Mouse (Mus musculus): ENCODE data around the gene Dlg5. TPM values are rescaled to one million over a fixed set of nuclear protein-coding genes. Genes with fewer than 3 reads are reported as not detected.
A peak's percentile ranks its signal among the peaks of the same experiment; 100 is the strongest.

The Dlg5 gene
- polyA plus RNA-seq, 1 experiment: not detected

GRCm38 (mm10) chr14:24176609-24177008 is 69.1 kb downstream of the Dlg5 start:
- Histone ChIP-seq H3K9me3 (peaks cover 19% of the 10 kb centered on the region), H3K4me1 (no peaks in the 10 kb centered on the region), H3K27me3 (replicated peaks) (no peaks in the 10 kb centered on the region), H3K36me3 (replicated peaks; ENCODE audit: low read length) (no peaks in the 10 kb centered on the region), H3K4me3 (replicated peaks) (no peak overlapping the region)
- TF ChIP-seq FLI1 (IDR thresholded peaks at IDR 0.05; ENCODE audit: low read length) (no peak), GATA1 (IDR thresholded peaks at IDR 0.05; ENCODE audit: borderline replicate concordance, low read length) (no peak)

- TF ChIP-seq GATA1 (IDR thresholded peaks at IDR 0.05; ENCODE audit: borderline replicate concordance, low read length) (no peak), FLI1 (IDR thresholded peaks at IDR 0.05; ENCODE audit: low read length) (no peak)
- Histone ChIP-seq H3K36me3 (replicated peaks; ENCODE audit: low read length) (no peaks in the 10 kb centered on the region), H3K4me1 (no peaks in the 10 kb centered on the region), H3K9me3 (peaks cover 33% of the 10 kb centered on the region), H3K4me3 (replicated peaks) (no peak overlapping the region), H3K27me3 (replicated peaks) (no peaks in the 10 kb centered on the region)
These were observed 72.4 kb downstream of the Dlg5 start for GRCm38 (mm10) chr14:24173326-24173725.

GRCm38 (mm10) chr14:24171639-24172311 is 73.9 kb downstream of the Dlg5 start:
- no peaks in the 10 kb centered on the region for H3K27me3 ChIP-seq (replicated peaks)
- TF ChIP-seq GATA1 (IDR thresholded peaks at IDR 0.05; ENCODE audit: borderline replicate concordance, low read length): no peak
- TF ChIP-seq FLI1 (IDR thresholded peaks at IDR 0.05; ENCODE audit: low read length): no peak
- H3K4me1 ChIP-seq: no peaks in the 10 kb centered on the region
- peaks cover 36% of the 10 kb centered on the region for H3K9me3 ChIP-seq
- peak overlapping the region; percentile 19 for H3K4me3 ChIP-seq (replicated peaks)
- no peaks in the 10 kb centered on the region for H3K36me3 ChIP-seq (replicated peaks; ENCODE audit: low read length)

GRCm38 (mm10) chr14:24166046-24166445 is 79.7 kb downstream of the Dlg5 start:
- Histone ChIP-seq H3K36me3 (replicated peaks; ENCODE audit: low read length) (no peaks in the 10 kb centered on the region), H3K4me3 (replicated peaks) (no peak overlapping the region), H3K27me3 (replicated peaks) (no peaks in the 10 kb centered on the region), H3K9me3 (peaks cover 31% of the 10 kb centered on the region; the same call in 1 of the 2 replicates), H3K4me1 (peaks cover 8% of the 10 kb centered on the region; the same call in 1 of the 2 replicates)
- no peak for TF ChIP-seq FLI1 (IDR thresholded peaks at IDR 0.05; ENCODE audit: low read length)
- TF ChIP-seq GATA1 (IDR thresholded peaks at IDR 0.05; ENCODE audit: borderline replicate concordance, low read length): no peak

- Histone ChIP-seq H3K4me1 (peaks cover 8% of the 10 kb centered on the region; the same call in 1 of the 2 replicates), H3K9me3 (peaks cover 21% of the 10 kb centered on the region; the same call in 1 of the 2 replicates), H3K4me3 (replicated peaks) (no peak overlapping the region), H3K36me3 (replicated peaks; ENCODE audit: low read length) (no peaks in the 10 kb centered on the region), H3K27me3 (replicated peaks) (no peaks in the 10 kb centered on the region)
- TF ChIP-seq GATA1 (IDR thresholded peaks at IDR 0.05; ENCODE audit: borderline replicate concordance, low read length) (no peak), FLI1 (IDR thresholded peaks at IDR 0.05; ENCODE audit: low read length) (no peak)
These were observed 80.9 kb downstream of the Dlg5 start for GRCm38 (mm10) chr14:24164721-24165367.

- Histone ChIP-seq H3K4me1 (peaks cover 8% of the 10 kb centered on the region; the same call in 1 of the 2 replicates), H3K36me3 (replicated peaks; ENCODE audit: low read length) (no peaks in the 10 kb centered on the region), H3K4me3 (replicated peaks) (no peak overlapping the region), H3K9me3 (peaks cover 21% of the 10 kb centered on the region; the same call in 1 of the 2 replicates), H3K27me3 (replicated peaks) (no peaks in the 10 kb centered on the region)
- TF ChIP-seq FLI1 (IDR thresholded peaks at IDR 0.05; ENCODE audit: low read length) (no peak), GATA1 (IDR thresholded peaks at IDR 0.05; ENCODE audit: borderline replicate concordance, low read length) (no peak)
These were observed 82.9 kb downstream of the Dlg5 start for GRCm38 (mm10) chr14:24162856-24163255.

GRCm38 (mm10) chr14:24148892-24149291 is 96.8 kb downstream of the Dlg5 start:
- Histone ChIP-seq H3K9me3 (peaks cover 48% of the 10 kb centered on the region), H3K36me3 (replicated peaks; ENCODE audit: low read length) (no peaks in the 10 kb centered on the region)

GRCm38 (mm10) chr14:24144821-24145220 is 100.9 kb downstream of the Dlg5 start:
- TF ChIP-seq FLI1 (IDR thresholded peaks at IDR 0.05; ENCODE audit: low read length) (no peak), GATA1 (IDR thresholded peaks at IDR 0.05; ENCODE audit: borderline replicate concordance, low read length) (no peak)
- Histone ChIP-seq H3K9me3 (peaks cover 45% of the 10 kb centered on the region), H3K4me1 (no peaks in the 10 kb centered on the region), H3K4me3 (replicated peaks) (no peak overlapping the region), H3K36me3 (replicated peaks; ENCODE audit: low read length) (no peaks in the 10 kb centered on the region), H3K27me3 (replicated peaks) (no peaks in the 10 kb centered on the region)

More at GRCm38 (mm10) chr14:24148892-24149291, 96.8 kb downstream of the Dlg5 start:
- no peak for TF ChIP-seq FLI1 (IDR thresholded peaks at IDR 0.05; ENCODE audit: low read length)
- no peak for TF ChIP-seq GATA1 (IDR thresholded peaks at IDR 0.05; ENCODE audit: borderline replicate concordance, low read length)
- Histone ChIP-seq H3K4me1 (no peaks in the 10 kb centered on the region), H3K4me3 (replicated peaks) (no peak overlapping the region), H3K27me3 (replicated peaks) (no peaks in the 10 kb centered on the region)

- H3K4me3 ChIP-seq (replicated peaks): no peak overlapping the region
- no peaks in the 10 kb centered on the region for H3K4me1 ChIP-seq
- TF ChIP-seq GATA1 (IDR thresholded peaks at IDR 0.05; ENCODE audit: borderline replicate concordance, low read length) (no peak), FLI1 (IDR thresholded peaks at IDR 0.05; ENCODE audit: low read length) (no peak)
- no peaks in the 10 kb centered on the region for H3K27me3 ChIP-seq (replicated peaks)
- H3K36me3 ChIP-seq (replicated peaks; ENCODE audit: low read length): no peaks in the 10 kb centered on the region
- peaks cover 41% of the 10 kb centered on the region for H3K9me3 ChIP-seq
These were observed 101.3 kb downstream of the Dlg5 start for GRCm38 (mm10) chr14:24144421-24144820.

GRCm38 (mm10) chr14:24142926-24143430 is 102.7 kb downstream of the Dlg5 start:
- TF ChIP-seq FLI1 (IDR thresholded peaks at IDR 0.05; ENCODE audit: low read length) (no peak), GATA1 (IDR thresholded peaks at IDR 0.05; ENCODE audit: borderline replicate concordance, low read length) (no peak)
- Histone ChIP-seq H3K27me3 (replicated peaks) (no peaks in the 10 kb centered on the region), H3K36me3 (replicated peaks; ENCODE audit: low read length) (no peaks in the 10 kb centered on the region), H3K4me3 (replicated peaks) (no peak overlapping the region), H3K9me3 (peaks cover 28% of the 10 kb centered on the region), H3K4me1 (no peaks in the 10 kb centered on the region)
